Mouse (Mus musculus) C2C12 (cell line): ENCODE data around the gene Clrn2.

Experiments
- CTCF ChIP-seq: IDR thresholded peaks from one replicate; pipeline ENCODE4 v1.5.1; 2011; ENCODE audit not compliant: control insufficient read depth, insufficient read depth, insufficient read length
- FOSL1 ChIP-seq: IDR thresholded peaks from one replicate; pipeline ENCODE4 v1.8.0; 2011; ENCODE audit warnings: mild to moderate bottlenecking, low read length; ENCODE audit not compliant: poor library complexity, insufficient read depth, severe bottlenecking
- MAX ChIP-seq: IDR thresholded peaks from one replicate; pipeline ENCODE4 v1.6.1; 2011; ENCODE audit warnings: mild to moderate bottlenecking, control low read depth
- MYOD1 ChIP-seq: IDR thresholded peaks from one replicate; pipeline ENCODE4 v1.6.1; 2011; ENCODE audit warnings: low read depth; ENCODE audit not compliant: control insufficient read depth, insufficient read length
- MYOG ChIP-seq: IDR thresholded peaks from one replicate; pipeline ENCODE4 v1.6.1; 2011; ENCODE audit not compliant: control insufficient read depth, insufficient read length; ENCODE audit errors: extremely low read depth
- USF1 ChIP-seq: IDR thresholded peaks from one replicate; pipeline ENCODE4 v1.6.1; 2011; ENCODE audit warnings: low read depth, mild to moderate bottlenecking, control low read depth, moderate library complexity

GRCm38 (mm10) chr5:45448676-45449075, 4.9 kb upstream of the Clrn2 start:
- TF ChIP-seq USF1 (no peak), MYOD1 (no peak), CTCF (no peak), FOSL1 (no peak), MAX (no peak), MYOG (no peak)
